Mouse (Mus musculus) T-helper 17 cell (primary cell): ENCODE results near the gene Taf5l.
"Not testable (repeated sequence)": the region's sequence is repeated elsewhere in the genome, so short reads cannot be mapped to it uniquely, and the experiment has no call there.

Source experiments
- in situ Hi-C, 2 experiments: fragments of 300-600 bp; cut with MboI, MseI; formaldehyde crosslinking; loops; 1 replicate in 1 of 2; 2 replicates in 1 of 2; pipeline ENCODE4 v1.15.1; 2025; ENCODE audit warnings: high pct_unique_total_duplicates in 2 of 2

The Taf5l gene

GRCm38 (mm10) chr8:123961371-123961770, 59.8 kb downstream of the Taf5l start:
- in situ Hi-C loops = no loop called here

GRCm38 (mm10) chr8:123960556-123960955, 60.6 kb downstream of the Taf5l start:
- in situ Hi-C loops = not testable (repeated sequence)

GRCm38 (mm10) chr8:123960056-123960455, 61.1 kb downstream of the Taf5l start:
- in situ Hi-C loops = no loop called here

- in situ Hi-C loops = no loop called here
Measured at GRCm38 (mm10) chr8:123959473-123959872, 61.7 kb downstream of the Taf5l start.

- in situ Hi-C loops = no loop called here
Measured at GRCm38 (mm10) chr8:123958130-123958529, 63.1 kb downstream of the Taf5l start.

GRCm38 (mm10) chr8:123954246-123954645, 67.0 kb downstream of the Taf5l start:
- in situ Hi-C loops = no loop called here

GRCm38 (mm10) chr8:123953686-123954085, 67.5 kb downstream of the Taf5l start:
- in situ Hi-C loops = no loop called here

- in situ Hi-C loops = no loop called here
Measured at GRCm38 (mm10) chr8:123950077-123950802, 71.0 kb downstream of the Taf5l start.

- in situ Hi-C loops = no loop called here
Measured at GRCm38 (mm10) chr8:123949686-123949986, 71.6 kb downstream of the Taf5l start.

- in situ Hi-C loops = no loop called here
Measured at GRCm38 (mm10) chr8:123948942-123949685, 72.1 kb downstream of the Taf5l start, which contains the start of gene Nup133. Gene Nup133 (minus strand): TSS chr8:123949265.
